In genomic region chr3:121369517-121369916, GRCm38 (mm10) we compare ENCODE assay signal across 11 mouse cellular contexts. TPM values are rescaled to one million over a fixed set of nuclear protein-coding genes. Genes with fewer than 3 reads are reported as not detected.
DNase-seq lines count a peak whose midpoint lies in the region; ATAC-seq and TF ChIP-seq lines count a peak whose summit lies in the region.
"Had no signal": no experiment of that assay in that cellular context is flagged by ENCODE, and none has a peak within 500 bp of the region (broad histone marks: within the 10 kb centered on the region; RNA-seq: fewer than 3 reads in every experiment).

No protein-coding gene starts in this region.

- H3K4me1 ChIP-seq in kidney, embryonic 15.5 days, result peaks cover 10% of the 10 kb centered on the region; the same call in 1 of the 2 replicates
- no peaks in the 10 kb centered on the region; the same call in 1 of the 2 replicates for H3K4me1 ChIP-seq in liver, embryonic 16.5 days (ENCODE audit: control insufficient read depth, low read depth, low read length)
- no peaks in the 10 kb centered on the region for H3K4me1 ChIP-seq in midbrain, postnatal 0 days (ENCODE audit: insufficient read depth, low read length)
- H3K4me1 ChIP-seq: neural tube, embryonic 12.5 days had no signal

- H3K9ac ChIP-seq in kidney, embryonic 15.5 days, result no peak overlapping the region
- H3K9ac ChIP-seq in liver, embryonic 16.5 days (ENCODE audit: low read depth, low read length), result no peak overlapping the region
- no peak overlapping the region for H3K9ac ChIP-seq in midbrain, postnatal 0 days (replicated peaks; ENCODE audit: low read length, poor library complexity, severe bottlenecking)
- H3K9ac ChIP-seq: neural tube, embryonic 12.5 days had no signal

- H3K4me2 ChIP-seq in kidney, embryonic 15.5 days, result no peak overlapping the region
- no peak overlapping the region for H3K4me2 ChIP-seq in liver, embryonic 16.5 days (ENCODE audit: low read depth, low read length)
- no peak overlapping the region for H3K4me2 ChIP-seq in midbrain, postnatal 0 days (ENCODE audit: low read depth, low read length, poor library complexity, severe bottlenecking)
- H3K4me2 ChIP-seq: neural tube, embryonic 12.5 days had no signal

- no peaks in the 10 kb centered on the region for H3K9me3 ChIP-seq in kidney, embryonic 15.5 days (replicated peaks)
- no peaks in the 10 kb centered on the region for H3K9me3 ChIP-seq in liver, embryonic 16.5 days (replicated peaks; ENCODE audit: control insufficient read depth, low read length)
- H3K9me3 ChIP-seq in midbrain, postnatal 0 days (ENCODE audit: low read length), result no peaks in the 10 kb centered on the region
- H3K9me3 ChIP-seq: neural tube, embryonic 12.5 days had no signal

- peak overlapping the region; percentile 72 for H3K27ac ChIP-seq in kidney, embryonic 15.5 days
- H3K27ac ChIP-seq in liver, embryonic 16.5 days (ENCODE audit: low read length), result no peak overlapping the region
- H3K27ac ChIP-seq in midbrain, postnatal 0 days (ENCODE audit: low read depth, low read length), result no peak overlapping the region
- H3K27ac ChIP-seq: neural tube, embryonic 12.5 days had no signal

- TF ChIP-seq CTCF in midbrain, postnatal 0 days (IDR thresholded peaks at IDR 0.05), result no peak

- ATAC-seq in kidney, embryonic 15.5 days (replicated peaks; ENCODE audit: low FRiP score), result 0 out of 2 replicates have a peak, but pooled peaks have one; percentile 43
- ATAC-seq in common myeloid progenitor, adult 5-6 weeks (replicated peaks; ENCODE audit: low read depth, poor library complexity, severe bottlenecking), result peak; percentile 74
- peak; percentile 49 for ATAC-seq in liver, embryonic 16.5 days (ENCODE audit: low read depth)
- ATAC-seq in midbrain, postnatal 0 days (ENCODE audit: low FRiP score), result no peak; the same call in 1 of the 2 replicates
- ATAC-seq: Patski had no signal

- H3K27me3 ChIP-seq in kidney, embryonic 15.5 days, result no peaks in the 10 kb centered on the region
- H3K27me3 ChIP-seq in liver, embryonic 16.5 days (ENCODE audit: control insufficient read depth, insufficient read depth, low read depth, low read length), result no peaks in the 10 kb centered on the region
- no peaks in the 10 kb centered on the region for H3K27me3 ChIP-seq in midbrain, postnatal 0 days (ENCODE audit: insufficient read depth, low read length)
- H3K27me3 ChIP-seq: neural tube, embryonic 12.5 days; Patski had no signal

- no peak overlapping the region for H3K4me3 ChIP-seq in kidney, embryonic 15.5 days (replicated peaks)
- H3K4me3 ChIP-seq in liver, embryonic 16.5 days (ENCODE audit: low read depth, low read length), result no peak overlapping the region
- no peak overlapping the region for H3K4me3 ChIP-seq in midbrain, postnatal 0 days (ENCODE audit: low read depth, low read length)
- H3K4me3 ChIP-seq: neural tube, embryonic 12.5 days had no signal

- H3K36me3 ChIP-seq in kidney, embryonic 15.5 days, result no peaks in the 10 kb centered on the region
- H3K36me3 ChIP-seq in liver, embryonic 16.5 days (ENCODE audit: control insufficient read depth, insufficient read depth), result no peaks in the 10 kb centered on the region
- no peaks in the 10 kb centered on the region for H3K36me3 ChIP-seq in midbrain, postnatal 0 days (ENCODE audit: insufficient read depth, low read length)
- H3K36me3 ChIP-seq: neural tube, embryonic 12.5 days had no signal

- DNase-seq in kidney, adult 11 months, result no peak
- peak; percentile 79 for DNase-seq in thymus, postnatal 0 days (ENCODE audit: low spot score)
- DNase-seq in adrenal gland, postnatal 25 days, result no peak
- no peak for DNase-seq in cerebellum, adult 9-10 months
- DNase-seq in midbrain, postnatal 0 days (ENCODE audit: low spot score), result no peak
- DNase-seq: cerebellum, postnatal 25 days had no signal

- 71% methylated on average over 6 of the region's 6 CpGs for WGBS in kidney, embryonic 15.5 days
- 29% methylated on average over 6 of the region's 6 CpGs for WGBS in liver, embryonic 16.5 days (ENCODE audit: insufficient replicate concordance)
- WGBS in midbrain, postnatal 0 days, result 86% methylated on average over 6 of the region's 6 CpGs

RNA-seq across cellular contexts. Expression of gene Cnn3, which starts 56.8 kb away (rescaled TPM):
- 607 and 612 TPM in 2 replicates for polyA plus RNA-seq in kidney, embryonic 15.5 days (2015; fragmentation: Nextera tagmentation; extraction: Ambion mirVana)
- 43.5 and 51.0 TPM in 2 replicates for total RNA-seq in common myeloid progenitor, adult 5-6 weeks (2017)
- polyA plus RNA-seq in liver, embryonic 16.5 days (2015; fragmentation: Nextera tagmentation; extraction: Ambion mirVana), result 100.0 and 103 TPM in 2 replicates
- 435 and 448 TPM in 2 replicates for polyA plus RNA-seq in thymus, postnatal 0 days (2015; fragmentation: Nextera tagmentation; extraction: Ambion mirVana)
- total RNA-seq in adrenal gland, postnatal 25 days (2021), result 220 and 297 TPM in 2 replicates
- 116 and 122 TPM in 2 replicates for total RNA-seq in midbrain, postnatal 0 days (2014; rRNA removed)
- 181 and 187 TPM in 2 replicates for polyA plus RNA-seq in midbrain, postnatal 0 days (2015; fragmentation: Nextera tagmentation; extraction: Ambion mirVana)
